Mouse (Mus musculus) neutrophil, adult 5-6 weeks (primary cell): Measurements from ENCODE around the gene Evx1. TPM values are rescaled to one million over a fixed set of nuclear protein-coding genes. Genes with fewer than 3 reads are reported as not detected.

ENCODE experiments used
- ATAC-seq: fragments of 151-379, 151-347 bp; 2 replicates; pipeline ENCODE4 v1.8.0; 2017; ENCODE audit warnings: mild to moderate bottlenecking, moderate TSS enrichment; ENCODE audit not compliant: insufficient number of reproducible peaks, poor library complexity, low FRiP score, severe bottlenecking; ENCODE audit errors: extremely low read depth
- total RNA-seq: library from RNA; stranded (forward); fragments of 200-1000 nt; gene quantifications from 2 replicates; pipeline ENCODE4 v1.2.3, GENCODE M21; 2017

Gene Evx1
- total RNA-seq, 1 experiment from 2014 or later, result not detected

GRCm38 (mm10) chr6:52281084-52281483, 32.2 kb upstream of the Evx1 start:
- ATAC-seq, result 0 out of 2 replicates have a peak, but pooled peaks have one; percentile 13

- ATAC-seq, result no peak
Observed at GRCm38 (mm10) chr6:52283896-52284295, 29.4 kb upstream of the Evx1 start.

GRCm38 (mm10) chr6:52290186-52290585, 23.1 kb upstream of the Evx1 start:
- no peak for ATAC-seq

GRCm38 (mm10) chr6:52291021-52291860, 22.1 kb upstream of the Evx1 start:
- ATAC-seq, result no peak

- ATAC-seq, result no peak
Observed at GRCm38 (mm10) chr6:52292328-52292727, 21.0 kb upstream of the Evx1 start.

GRCm38 (mm10) chr6:52294616-52295015, 18.7 kb upstream of the Evx1 start:
- no peak for ATAC-seq

- no peak for ATAC-seq
Observed at GRCm38 (mm10) chr6:52298511-52298910, 14.8 kb upstream of the Evx1 start.

- ATAC-seq, result no peak
Observed at GRCm38 (mm10) chr6:52300806-52301205, 12.5 kb upstream of the Evx1 start.

- no peak for ATAC-seq
Observed at GRCm38 (mm10) chr6:52303426-52303825, 9.9 kb upstream of the Evx1 start.

- peak; percentile 39; the same call in 1 of the 2 replicates for ATAC-seq
Observed at GRCm38 (mm10) chr6:52305877-52306389, 7.4 kb upstream of the Evx1 start.

- no peak for ATAC-seq
Observed at GRCm38 (mm10) chr6:52309766-52310165, 3.5 kb upstream of the Evx1 start.

- no peak for ATAC-seq
Observed at GRCm38 (mm10) chr6:52310366-52310765, 2.9 kb upstream of the Evx1 start.

- ATAC-seq, result no peak
Observed at GRCm38 (mm10) chr6:52311661-52312557, 1.4 kb upstream of the Evx1 start.

GRCm38 (mm10) chr6:52312558-52312915, 761 bp upstream of the Evx1 start:
- no peak for ATAC-seq

GRCm38 (mm10) chr6:52314304-52315100, 1.2 kb downstream of the Evx1 start:
- no peak for ATAC-seq

- no peak for ATAC-seq
Observed at GRCm38 (mm10) chr6:52315441-52316412, 2.4 kb downstream of the Evx1 start.

GRCm38 (mm10) chr6:52316413-52317184, 3.3 kb downstream of the Evx1 start:
- no peak for ATAC-seq
